Mouse (Mus musculus): ENCODE data around the gene Olfr911-ps1. TPM values are rescaled to one million over a fixed set of nuclear protein-coding genes. Genes with fewer than 3 reads are reported as not detected.

Olfr911-ps1 gene
- not detected for polyA plus RNA-seq (2015; fragmentation: Illumina TruSeq; extraction: RNeasy Lipid Tissue Mini Kit (QIAGEN cat#74804); ENCODE audit: insufficient read depth, low read depth, low replicate concordance)

GRCm38 (mm10) chr9:38521280-38521679, at the start of gene Olfr911-ps1:
Gene Olfr911-ps1, plus strand, starts transcription at chr9:38521580.

GRCm38 (mm10) chr9:38486785-38487184, 34.6 kb upstream of the Olfr911-ps1 start, which contains the start of gene Olfr906:
Gene Olfr906, plus strand, starts transcription at chr9:38487085.

DNA sequence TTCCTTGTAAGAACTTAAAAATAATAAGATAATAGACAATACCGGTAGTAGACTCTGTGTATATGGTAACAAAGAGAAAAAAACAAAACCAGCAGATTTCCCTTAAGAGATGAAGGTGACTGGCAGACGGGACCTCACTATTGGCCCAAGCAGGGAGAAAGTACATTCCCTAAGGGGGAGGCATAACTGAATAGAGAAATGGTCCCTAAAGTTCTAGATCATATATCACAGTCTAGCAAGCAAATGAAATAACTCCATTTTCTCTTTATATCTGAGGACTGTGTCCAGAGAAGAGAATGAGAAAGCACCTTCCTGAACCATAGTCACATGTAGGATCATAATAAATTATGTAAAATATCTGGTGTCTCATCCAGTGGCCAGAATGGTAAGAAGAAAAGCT, 25.9 kb upstream of the Olfr911-ps1 start, which contains the start of gene Olfr907:
TSS of gene Olfr907 (plus strand) at position 301 of the 400 bp plus-strand sequence.

DNA sequence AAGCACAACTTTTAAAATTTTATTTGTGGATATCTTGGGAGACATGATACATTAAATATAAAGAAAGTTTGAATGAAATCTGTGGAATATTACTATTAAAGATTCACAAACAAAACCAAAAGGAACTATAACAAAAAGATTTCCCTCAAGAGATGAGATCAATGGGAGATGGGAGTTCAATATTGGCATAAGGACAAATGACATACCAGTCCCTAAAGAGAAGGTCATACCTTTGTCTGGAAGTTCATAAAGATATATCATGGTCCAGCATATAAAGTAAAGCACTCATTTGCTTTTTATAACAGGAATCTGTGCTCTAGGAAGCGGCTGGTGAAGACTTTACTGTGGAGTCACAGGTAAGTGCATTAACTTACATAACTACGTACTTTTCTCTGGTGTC, 16.2 kb downstream of the Olfr911-ps1 start, which contains the start of gene Olfr910:
TSS of gene Olfr910 (plus strand) at position 301 of the 400 bp plus-strand sequence.

Other genes with a start within 250 kb of the Olfr911-ps1 start
- not detected for gene Olfr896-ps1, start 230.5 kb upstream of the Olfr911-ps1 start, polyA plus RNA-seq (2015; fragmentation: Illumina TruSeq; extraction: RNeasy Lipid Tissue Mini Kit (QIAGEN cat#74804); ENCODE audit: insufficient read depth, low read depth, low replicate concordance)
- gene Olfr25, start 192.5 kb upstream of the Olfr911-ps1 start, polyA plus RNA-seq (2015; fragmentation: Illumina TruSeq; extraction: RNeasy Lipid Tissue Mini Kit (QIAGEN cat#74804); ENCODE audit: insufficient read depth, low read depth, low replicate concordance): not detected
- not detected for gene Olfr898, start 173.2 kb upstream of the Olfr911-ps1 start, polyA plus RNA-seq (2015; fragmentation: Illumina TruSeq; extraction: RNeasy Lipid Tissue Mini Kit (QIAGEN cat#74804); ENCODE audit: insufficient read depth, low read depth, low replicate concordance)
- not detected for gene Olfr250, start 154.7 kb upstream of the Olfr911-ps1 start, polyA plus RNA-seq (2015; fragmentation: Illumina TruSeq; extraction: RNeasy Lipid Tissue Mini Kit (QIAGEN cat#74804); ENCODE audit: insufficient read depth, low read depth, low replicate concordance)
- not detected for gene Olfr251, start 144.5 kb upstream of the Olfr911-ps1 start, polyA plus RNA-seq (2015; fragmentation: Illumina TruSeq; extraction: RNeasy Lipid Tissue Mini Kit (QIAGEN cat#74804); ENCODE audit: insufficient read depth, low read depth, low replicate concordance)
- gene Olfr147, start 119.9 kb upstream of the Olfr911-ps1 start, polyA plus RNA-seq (2015; fragmentation: Illumina TruSeq; extraction: RNeasy Lipid Tissue Mini Kit (QIAGEN cat#74804); ENCODE audit: insufficient read depth, low read depth, low replicate concordance): not detected
- gene Olfr901, start 92.1 kb upstream of the Olfr911-ps1 start, polyA plus RNA-seq (2015; fragmentation: Illumina TruSeq; extraction: RNeasy Lipid Tissue Mini Kit (QIAGEN cat#74804); ENCODE audit: insufficient read depth, low read depth, low replicate concordance): not detected
- not detected for gene Olfr902, start 73.9 kb upstream of the Olfr911-ps1 start, polyA plus RNA-seq (2015; fragmentation: Illumina TruSeq; extraction: RNeasy Lipid Tissue Mini Kit (QIAGEN cat#74804); ENCODE audit: insufficient read depth, low read depth, low replicate concordance)
- not detected for gene Olfr904, start 58.4 kb upstream of the Olfr911-ps1 start, polyA plus RNA-seq (2015; fragmentation: Illumina TruSeq; extraction: RNeasy Lipid Tissue Mini Kit (QIAGEN cat#74804); ENCODE audit: insufficient read depth, low read depth, low replicate concordance)
- not detected for gene Olfr905, start 50.5 kb upstream of the Olfr911-ps1 start, polyA plus RNA-seq (2015; fragmentation: Illumina TruSeq; extraction: RNeasy Lipid Tissue Mini Kit (QIAGEN cat#74804); ENCODE audit: insufficient read depth, low read depth, low replicate concordance)
- not detected for gene Olfr906, start 34.5 kb upstream of the Olfr911-ps1 start, polyA plus RNA-seq (2015; fragmentation: Illumina TruSeq; extraction: RNeasy Lipid Tissue Mini Kit (QIAGEN cat#74804); ENCODE audit: insufficient read depth, low read depth, low replicate concordance)
- gene Olfr907, start 25.8 kb upstream of the Olfr911-ps1 start, polyA plus RNA-seq (2015; fragmentation: Illumina TruSeq; extraction: RNeasy Lipid Tissue Mini Kit (QIAGEN cat#74804); ENCODE audit: insufficient read depth, low read depth, low replicate concordance): not detected
- gene Olfr910, start 16.3 kb downstream of the Olfr911-ps1 start, polyA plus RNA-seq (2015; fragmentation: Illumina TruSeq; extraction: RNeasy Lipid Tissue Mini Kit (QIAGEN cat#74804); ENCODE audit: insufficient read depth, low read depth, low replicate concordance): not detected
- gene Olfr912, start 58.6 kb downstream of the Olfr911-ps1 start, polyA plus RNA-seq (2015; fragmentation: Illumina TruSeq; extraction: RNeasy Lipid Tissue Mini Kit (QIAGEN cat#74804); ENCODE audit: insufficient read depth, low read depth, low replicate concordance): not detected
- not detected for gene Olfr913, start 71.2 kb downstream of the Olfr911-ps1 start, polyA plus RNA-seq (2015; fragmentation: Illumina TruSeq; extraction: RNeasy Lipid Tissue Mini Kit (QIAGEN cat#74804); ENCODE audit: insufficient read depth, low read depth, low replicate concordance)
- not detected for gene Olfr914, start 83.5 kb downstream of the Olfr911-ps1 start, polyA plus RNA-seq (2015; fragmentation: Illumina TruSeq; extraction: RNeasy Lipid Tissue Mini Kit (QIAGEN cat#74804); ENCODE audit: insufficient read depth, low read depth, low replicate concordance)
- not detected for gene Olfr916, start 138.3 kb downstream of the Olfr911-ps1 start, polyA plus RNA-seq (2015; fragmentation: Illumina TruSeq; extraction: RNeasy Lipid Tissue Mini Kit (QIAGEN cat#74804); ENCODE audit: insufficient read depth, low read depth, low replicate concordance)
- gene Olfr917, start 144.3 kb downstream of the Olfr911-ps1 start, polyA plus RNA-seq (2015; fragmentation: Illumina TruSeq; extraction: RNeasy Lipid Tissue Mini Kit (QIAGEN cat#74804); ENCODE audit: insufficient read depth, low read depth, low replicate concordance): not detected
- not detected for gene Olfr918, start 153.0 kb downstream of the Olfr911-ps1 start, polyA plus RNA-seq (2015; fragmentation: Illumina TruSeq; extraction: RNeasy Lipid Tissue Mini Kit (QIAGEN cat#74804); ENCODE audit: insufficient read depth, low read depth, low replicate concordance)
- not detected for gene Olfr919, start 182.1 kb downstream of the Olfr911-ps1 start, polyA plus RNA-seq (2015; fragmentation: Illumina TruSeq; extraction: RNeasy Lipid Tissue Mini Kit (QIAGEN cat#74804); ENCODE audit: insufficient read depth, low read depth, low replicate concordance)
- 11.3 TPM for gene Vwa5a, start 196.7 kb downstream of the Olfr911-ps1 start, polyA plus RNA-seq (2015; fragmentation: Illumina TruSeq; extraction: RNeasy Lipid Tissue Mini Kit (QIAGEN cat#74804); ENCODE audit: insufficient read depth, low read depth, low replicate concordance)
- gene Olfr920, start 230.7 kb downstream of the Olfr911-ps1 start, polyA plus RNA-seq (2015; fragmentation: Illumina TruSeq; extraction: RNeasy Lipid Tissue Mini Kit (QIAGEN cat#74804); ENCODE audit: insufficient read depth, low read depth, low replicate concordance): not detected